In genomic region chr8:11761551-11761950, GRCm38 (mm10) we compare ENCODE assay signal across 10 mouse cellular contexts.
"Had no signal": no experiment of that assay in that cellular context is flagged by ENCODE, and none has a peak within 500 bp of the region (broad histone marks: within the 10 kb centered on the region; RNA-seq: fewer than 3 reads in every experiment).

No protein-coding gene starts in this region.

- H3K27me3 ChIP-seq: liver, embryonic 13.5 days; midbrain, embryonic 13.5 days had no signal

- H3K9ac ChIP-seq: liver, embryonic 13.5 days; midbrain, embryonic 13.5 days had no signal

- ATAC-seq: midbrain, embryonic 13.5 days had no signal

- H3K4me3 ChIP-seq: liver, embryonic 13.5 days; midbrain, embryonic 13.5 days had no signal

- DNase-seq: kidney, adult 2 months; kidney, postnatal 25 days; liver, embryonic 13.5 days; lung, adult 2 months; lung, postnatal 14 days; thymus, adult 2 months; thymus, postnatal 14 days; thymus, postnatal 4 days had no signal

- H3K4me2 ChIP-seq: liver, embryonic 13.5 days; midbrain, embryonic 13.5 days had no signal

- H3K9me3 ChIP-seq: liver, embryonic 13.5 days; midbrain, embryonic 13.5 days had no signal

- H3K27ac ChIP-seq: kidney, postnatal 0 days; liver, embryonic 13.5 days; midbrain, embryonic 13.5 days had no signal
